Mouse (Mus musculus): ENCODE results near the gene Usp5. TPM values are rescaled to one million over a fixed set of nuclear protein-coding genes. Genes with fewer than 3 reads are reported as not detected.
A peak's percentile ranks its signal among the peaks of the same experiment; 100 is the strongest.
"Not testable (repeated sequence)": the region's sequence is repeated elsewhere in the genome, so short reads cannot be mapped to it uniquely, and the experiment has no call there.

Usp5 gene
- polyA plus RNA-seq, 1 experiment from 2014 or later, result 87.2 TPM

GRCm38 (mm10) chr6:124836411-124836810, 7.1 kb upstream of the Usp5 start:
- H3K4me1 ChIP-seq (replicated peaks), result peaks cover 40% of the 10 kb centered on the region
- H3K27me3 ChIP-seq, result no peaks in the 10 kb centered on the region

GRCm38 (mm10) chr6:124835531-124835930, 6.2 kb upstream of the Usp5 start:
- H3K36me3 ChIP-seq, result peaks cover 15% of the 10 kb centered on the region
- no peaks in the 10 kb centered on the region for H3K27me3 ChIP-seq
- H3K9me3 ChIP-seq (replicated peaks), result no peaks in the 10 kb centered on the region
- no peak overlapping the region for H3K27ac ChIP-seq
- H3K4me3 ChIP-seq, result no peak overlapping the region
- H3K9ac ChIP-seq, result no peak overlapping the region
- 59% methylated on average over 10 of the region's 10 CpGs for WGBS
- no peak for ATAC-seq (replicated peaks; ENCODE audit: insufficient number of reproducible peaks, insufficient read depth, low FRiP score, low read depth)
- peaks cover 43% of the 10 kb centered on the region for H3K4me1 ChIP-seq (replicated peaks)
- H3K4me2 ChIP-seq, result no peak overlapping the region

More at GRCm38 (mm10) chr6:124836411-124836810, 7.1 kb upstream of the Usp5 start:
- no peak overlapping the region for H3K4me2 ChIP-seq
- 58% methylated on average over 7 of the region's 7 CpGs for WGBS
- no peak for ATAC-seq (replicated peaks; ENCODE audit: insufficient number of reproducible peaks, insufficient read depth, low FRiP score, low read depth)
- H3K27ac ChIP-seq, result no peak overlapping the region
- peaks cover 15% of the 10 kb centered on the region for H3K36me3 ChIP-seq
- H3K9ac ChIP-seq, result no peak overlapping the region
- H3K4me3 ChIP-seq, result no peak overlapping the region
- H3K9me3 ChIP-seq (replicated peaks), result no peaks in the 10 kb centered on the region

GRCm38 (mm10) chr6:124834512-124835081, 5.3 kb upstream of the Usp5 start:
- Histone ChIP-seq H3K9ac (no peak overlapping the region), H3K27me3 (no peaks in the 10 kb centered on the region), H3K36me3 (peaks cover 15% of the 10 kb centered on the region), H3K4me2 (no peak overlapping the region), H3K4me3 (no peak overlapping the region), H3K9me3 (replicated peaks) (no peaks in the 10 kb centered on the region), H3K4me1 (replicated peaks) (peaks cover 38% of the 10 kb centered on the region), H3K27ac (no peak overlapping the region)
- ATAC-seq (replicated peaks; ENCODE audit: insufficient number of reproducible peaks, insufficient read depth, low FRiP score, low read depth), result no peak
- WGBS, result 85% methylated on average over 6 of the region's 6 CpGs

- Histone ChIP-seq H3K36me3 (peaks cover 15% of the 10 kb centered on the region), H3K4me2 (no peak overlapping the region; the same call in 1 of the 2 replicates), H3K27me3 (no peaks in the 10 kb centered on the region), H3K4me1 (replicated peaks) (peaks cover 30% of the 10 kb centered on the region), H3K4me3 (no peak overlapping the region), H3K27ac (no peak overlapping the region), H3K9ac (no peak overlapping the region), H3K9me3 (replicated peaks) (no peaks in the 10 kb centered on the region)
- ATAC-seq (replicated peaks; ENCODE audit: insufficient number of reproducible peaks, insufficient read depth, low FRiP score, low read depth), result no peak
- WGBS, result 92% methylated on average over 8 of the region's 8 CpGs
Measured at GRCm38 (mm10) chr6:124831649-124832048, 2.4 kb upstream of the Usp5 start.

- H3K9ac ChIP-seq, result not testable (repeated sequence)
- 97% methylated on average over 4 of the region's 4 CpGs for WGBS
- peaks cover 16% of the 10 kb centered on the region for H3K36me3 ChIP-seq
Measured at GRCm38 (mm10) chr6:124831199-124831598, 1.9 kb upstream of the Usp5 start.

GRCm38 (mm10) chr6:124829799-124830700, 766 bp upstream of the Usp5 start:
- Histone ChIP-seq H3K27ac (peak overlapping the region; percentile 94), H3K9ac (peak overlapping the region; percentile 67), H3K4me3 (peak overlapping the region; percentile 67), H3K36me3 (peaks cover 26% of the 10 kb centered on the region), H3K4me1 (replicated peaks) (peaks cover 19% of the 10 kb centered on the region), H3K27me3 (no peaks in the 10 kb centered on the region), H3K4me2 (peak overlapping the region; percentile 83), H3K9me3 (replicated peaks) (no peaks in the 10 kb centered on the region)
- peak; percentile 84 for ATAC-seq (replicated peaks; ENCODE audit: insufficient number of reproducible peaks, insufficient read depth, low FRiP score, low read depth)
- under 1% methylated on average over 38 of the region's 38 CpGs for WGBS

More at GRCm38 (mm10) chr6:124831199-124831598, 1.9 kb upstream of the Usp5 start:
- not testable (repeated sequence) for H3K27ac ChIP-seq; H3K27me3 ChIP-seq; ATAC-seq (replicated peaks; ENCODE audit: insufficient number of reproducible peaks, insufficient read depth, low FRiP score, low read depth); H3K9me3 ChIP-seq (replicated peaks)
- Histone ChIP-seq H3K4me2 (peak overlapping the region; percentile 83), H3K4me1 (replicated peaks) (peaks cover 27% of the 10 kb centered on the region), H3K4me3 (peak overlapping the region; percentile 67)

- Histone ChIP-seq H3K9me3 (replicated peaks) (no peaks in the 10 kb centered on the region), H3K4me3 (peak overlapping the region; percentile 67), H3K9ac (peak overlapping the region; percentile 59), H3K36me3 (peaks cover 32% of the 10 kb centered on the region), H3K27ac (peak overlapping the region; percentile 68), H3K4me1 (replicated peaks) (peaks cover 19% of the 10 kb centered on the region), H3K27me3 (no peaks in the 10 kb centered on the region), H3K4me2 (peak overlapping the region; percentile 85)
- WGBS, result 22% methylated on average over 10 of the region's 10 CpGs
- ATAC-seq (replicated peaks; ENCODE audit: insufficient number of reproducible peaks, insufficient read depth, low FRiP score, low read depth), result no peak
Measured at GRCm38 (mm10) chr6:124828101-124828592, 1.1 kb downstream of the Usp5 start.

- no peak for ATAC-seq (replicated peaks; ENCODE audit: insufficient number of reproducible peaks, insufficient read depth, low FRiP score, low read depth)
- Histone ChIP-seq H3K27me3 (no peaks in the 10 kb centered on the region), H3K4me2 (no peak overlapping the region), H3K27ac (peak overlapping the region; percentile 23), H3K9ac (no peak overlapping the region), H3K9me3 (replicated peaks) (no peaks in the 10 kb centered on the region), H3K4me1 (replicated peaks) (0 out of 2 replicates have a peak, but pooled peaks cover 2% of the 10 kb centered on the region), H3K36me3 (peaks cover 91% of the 10 kb centered on the region), H3K4me3 (no peak overlapping the region)
- WGBS, result 76% methylated on average over 4 of the region's 4 CpGs
Measured at GRCm38 (mm10) chr6:124822049-124822448, 7.2 kb downstream of the Usp5 start.

- no peak overlapping the region for H3K4me2 ChIP-seq
- no peak overlapping the region for H3K4me3 ChIP-seq
- no peak overlapping the region for H3K27ac ChIP-seq
- 93% methylated on average over 5 of the region's 5 CpGs for WGBS
- no peaks in the 10 kb centered on the region for H3K27me3 ChIP-seq
- H3K36me3 ChIP-seq, result peaks cover 96% of the 10 kb centered on the region
- 0 out of 2 replicates have a peak, but pooled peaks cover 2% of the 10 kb centered on the region for H3K4me1 ChIP-seq (replicated peaks)
- H3K9ac ChIP-seq, result no peak overlapping the region
- no peak for ATAC-seq (replicated peaks; ENCODE audit: insufficient number of reproducible peaks, insufficient read depth, low FRiP score, low read depth)
- H3K9me3 ChIP-seq (replicated peaks), result no peaks in the 10 kb centered on the region
Measured at GRCm38 (mm10) chr6:124820891-124821290, 8.4 kb downstream of the Usp5 start.

- Histone ChIP-seq H3K27me3 (no peaks in the 10 kb centered on the region), H3K27ac (no peak overlapping the region), H3K4me2 (no peak overlapping the region), H3K4me3 (no peak overlapping the region), H3K9ac (no peak overlapping the region), H3K36me3 (peaks cover 78% of the 10 kb centered on the region), H3K4me1 (replicated peaks) (peaks cover 12% of the 10 kb centered on the region), H3K9me3 (replicated peaks) (no peaks in the 10 kb centered on the region)
- no peak for ATAC-seq (replicated peaks; ENCODE audit: insufficient number of reproducible peaks, insufficient read depth, low FRiP score, low read depth)
- 78% methylated on average over 8 of the region's 8 CpGs for WGBS
Measured at GRCm38 (mm10) chr6:124817971-124818370, 11.3 kb downstream of the Usp5 start.

GRCm38 (mm10) chr6:124817563-124817962, 11.7 kb downstream of the Usp5 start:
- no peak overlapping the region for H3K4me3 ChIP-seq
- H3K36me3 ChIP-seq, result peaks cover 74% of the 10 kb centered on the region
- no peak overlapping the region for H3K27ac ChIP-seq
- H3K4me2 ChIP-seq, result no peak overlapping the region
- no peak for ATAC-seq (replicated peaks; ENCODE audit: insufficient number of reproducible peaks, insufficient read depth, low FRiP score, low read depth)
- peaks cover 16% of the 10 kb centered on the region for H3K4me1 ChIP-seq (replicated peaks)
- H3K27me3 ChIP-seq, result no peaks in the 10 kb centered on the region
- H3K9me3 ChIP-seq (replicated peaks), result no peaks in the 10 kb centered on the region
- WGBS, result 94% methylated on average over 8 of the region's 8 CpGs
- H3K9ac ChIP-seq, result no peak overlapping the region

All from heart, embryonic 15.5 days (tissue).